Mouse (Mus musculus): ENCODE measurements around the gene Megf8.

The Megf8 gene

GRCm38 (mm10) chr7:25406468-25406867 is 89.5 kb downstream of the Megf8 start:
- no peak for DNase-seq

- peak in 1 of 2 experiments; percentile 26 for DNase-seq
These were observed 92.3 kb downstream of the Megf8 start for GRCm38 (mm10) chr7:25409114-25409760.

- DNase-seq: no peak
These were observed 94.1 kb downstream of the Megf8 start for GRCm38 (mm10) chr7:25410969-25411615.

- DNase-seq: no peak
These were observed 94.9 kb downstream of the Megf8 start for GRCm38 (mm10) chr7:25411861-25412260.

GRCm38 (mm10) chr7:25412833-25413441 is 96.0 kb downstream of the Megf8 start, which contains the start of gene Cxcl17:
Cxcl17 (minus strand) TSS chr7:25412886.
- no peak for DNase-seq

Data from cerebellum, postnatal 25 days (tissue).